Mouse (Mus musculus): ENCODE data around the gene Pkp1.

The Pkp1 gene

GRCm38 (mm10) chr1:135909381-135909780 lies 9.6 kb downstream of the Pkp1 start:
- DNase-seq (ENCODE audit: low spot score in 2 of 2): no peak

GRCm38 (mm10) chr1:135906736-135907135 lies 12.3 kb downstream of the Pkp1 start:
- DNase-seq (ENCODE audit: low spot score in 2 of 2): no peak

GRCm38 (mm10) chr1:135899991-135900515 lies 19.0 kb downstream of the Pkp1 start:
- no peak for DNase-seq (ENCODE audit: low spot score in 2 of 2)

GRCm38 (mm10) chr1:135899295-135899694 lies 19.7 kb downstream of the Pkp1 start:
- DNase-seq (ENCODE audit: low spot score in 2 of 2): no peak

GRCm38 (mm10) chr1:135895367-135895766 lies 23.6 kb downstream of the Pkp1 start:
- DNase-seq (ENCODE audit: low spot score in 2 of 2): no peak

- DNase-seq (ENCODE audit: low spot score in 2 of 2): no peak
These were observed 25.6 kb downstream of the Pkp1 start for GRCm38 (mm10) chr1:135893377-135893776.

GRCm38 (mm10) chr1:135892764-135893163 lies 26.2 kb downstream of the Pkp1 start:
- no peak for DNase-seq (ENCODE audit: low spot score in 2 of 2)

- no peak for DNase-seq (ENCODE audit: low spot score in 2 of 2)
These were observed 26.8 kb downstream of the Pkp1 start for GRCm38 (mm10) chr1:135892233-135892632.

- no peak for DNase-seq (ENCODE audit: low spot score in 2 of 2)
These were observed 27.4 kb downstream of the Pkp1 start for GRCm38 (mm10) chr1:135891424-135892216.

GRCm38 (mm10) chr1:135889461-135890185 lies 29.4 kb downstream of the Pkp1 start:
- no peak for DNase-seq (ENCODE audit: low spot score in 2 of 2)

GRCm38 (mm10) chr1:135882385-135883109 lies 36.5 kb downstream of the Pkp1 start:
- peak in 1 of 2 experiments; percentile 49 for DNase-seq (ENCODE audit: low spot score in 2 of 2)

GRCm38 (mm10) chr1:135877248-135877647 lies 41.8 kb downstream of the Pkp1 start:
- DNase-seq (ENCODE audit: low spot score in 2 of 2): no peak

GRCm38 (mm10) chr1:135872991-135873390 lies 46.0 kb downstream of the Pkp1 start:
- no peak for DNase-seq (ENCODE audit: low spot score in 2 of 2)

GRCm38 (mm10) chr1:135868570-135868969 lies 50.4 kb downstream of the Pkp1 start:
- no peak for DNase-seq (ENCODE audit: low spot score in 2 of 2)

GRCm38 (mm10) chr1:135865518-135866194 lies 53.4 kb downstream of the Pkp1 start:
- DNase-seq (ENCODE audit: low spot score in 2 of 2): peak; percentile 42 to 75

- no peak for DNase-seq (ENCODE audit: low spot score in 2 of 2)
These were observed 54.2 kb downstream of the Pkp1 start for GRCm38 (mm10) chr1:135864830-135865229.

GRCm38 (mm10) chr1:135863786-135864335 lies 55.1 kb downstream of the Pkp1 start:
- DNase-seq (ENCODE audit: low spot score in 2 of 2): no peak

- DNase-seq (ENCODE audit: low spot score in 2 of 2): no peak
These were observed 56.4 kb downstream of the Pkp1 start for GRCm38 (mm10) chr1:135862561-135862960.

- DNase-seq (ENCODE audit: low spot score in 2 of 2): no peak
These were observed 56.9 kb downstream of the Pkp1 start for GRCm38 (mm10) chr1:135861980-135862552.

GRCm38 (mm10) chr1:135861091-135861490 lies 57.9 kb downstream of the Pkp1 start:
- DNase-seq (ENCODE audit: low spot score in 2 of 2): no peak

GRCm38 (mm10) chr1:135858533-135858932 lies 60.5 kb downstream of the Pkp1 start:
- no peak for DNase-seq (ENCODE audit: low spot score in 2 of 2)
